Mouse (Mus musculus) kidney, postnatal 25 days (tissue): ENCODE results near the gene Crtac1.

Experiments
- DNase-seq, 2 experiments: peaks; one replicate each; pipeline ENCODE4 v3.0.0; 2021; ENCODE audit warnings: mixed read lengths in 2 of 2

Crtac1 gene

DNA sequence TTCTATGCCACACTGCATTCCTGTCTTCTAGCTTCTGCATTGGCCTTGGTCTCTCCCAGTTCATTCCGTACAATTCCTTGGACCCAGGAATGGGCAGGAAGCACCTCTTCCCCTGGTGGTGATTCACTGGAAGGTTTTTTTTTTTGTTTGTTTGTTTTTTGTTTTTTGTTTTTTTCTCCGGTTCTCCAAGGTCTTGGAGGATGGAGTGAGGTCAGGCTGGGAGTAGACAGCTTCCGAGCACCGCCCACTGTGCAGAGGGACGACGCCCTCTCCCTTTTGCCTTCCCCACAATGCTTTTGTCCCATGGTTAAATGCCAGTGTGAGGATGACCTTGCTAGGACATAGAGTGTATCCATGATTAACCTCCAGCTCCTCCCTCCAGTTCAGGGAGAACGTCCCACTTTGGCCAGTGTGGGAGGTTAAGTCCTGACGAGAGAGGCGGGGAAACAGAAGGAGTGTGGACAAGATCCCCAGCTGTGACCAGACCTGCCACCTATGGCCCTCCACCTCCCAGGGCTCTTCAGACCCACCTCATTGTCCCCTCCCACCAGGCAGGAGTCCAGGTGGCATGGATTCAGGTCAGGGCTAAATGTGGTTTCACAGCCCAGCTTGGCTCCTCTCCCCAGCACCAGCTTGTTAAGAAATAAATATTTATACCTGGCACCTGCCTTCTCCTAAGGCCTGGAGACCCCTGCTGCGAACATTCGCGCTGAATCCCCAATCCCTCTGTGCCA lies 109.1 kb downstream of the Crtac1 start:
- DNase-seq = no peak

DNA sequence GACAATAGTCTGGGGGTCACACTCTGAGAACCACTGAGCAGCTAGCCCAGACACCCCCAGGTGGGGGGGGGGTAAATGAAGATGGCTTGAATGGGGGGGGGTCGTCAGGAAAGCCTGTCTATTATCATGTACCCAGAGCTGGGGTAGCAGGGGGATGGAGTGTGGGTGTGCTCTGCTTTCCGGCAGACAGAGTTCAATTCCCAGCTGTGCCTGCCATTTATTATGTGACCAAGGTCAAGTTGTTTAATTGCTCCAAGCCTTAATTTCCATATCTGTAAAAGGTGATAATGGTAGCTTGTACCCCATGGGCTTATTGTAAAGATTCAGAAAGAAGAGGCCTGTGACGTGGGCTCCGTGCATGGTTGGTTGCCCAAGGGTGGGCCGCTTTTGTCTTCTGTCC lies 109.6 kb downstream of the Crtac1 start:
- DNase-seq = no peak

DNA sequence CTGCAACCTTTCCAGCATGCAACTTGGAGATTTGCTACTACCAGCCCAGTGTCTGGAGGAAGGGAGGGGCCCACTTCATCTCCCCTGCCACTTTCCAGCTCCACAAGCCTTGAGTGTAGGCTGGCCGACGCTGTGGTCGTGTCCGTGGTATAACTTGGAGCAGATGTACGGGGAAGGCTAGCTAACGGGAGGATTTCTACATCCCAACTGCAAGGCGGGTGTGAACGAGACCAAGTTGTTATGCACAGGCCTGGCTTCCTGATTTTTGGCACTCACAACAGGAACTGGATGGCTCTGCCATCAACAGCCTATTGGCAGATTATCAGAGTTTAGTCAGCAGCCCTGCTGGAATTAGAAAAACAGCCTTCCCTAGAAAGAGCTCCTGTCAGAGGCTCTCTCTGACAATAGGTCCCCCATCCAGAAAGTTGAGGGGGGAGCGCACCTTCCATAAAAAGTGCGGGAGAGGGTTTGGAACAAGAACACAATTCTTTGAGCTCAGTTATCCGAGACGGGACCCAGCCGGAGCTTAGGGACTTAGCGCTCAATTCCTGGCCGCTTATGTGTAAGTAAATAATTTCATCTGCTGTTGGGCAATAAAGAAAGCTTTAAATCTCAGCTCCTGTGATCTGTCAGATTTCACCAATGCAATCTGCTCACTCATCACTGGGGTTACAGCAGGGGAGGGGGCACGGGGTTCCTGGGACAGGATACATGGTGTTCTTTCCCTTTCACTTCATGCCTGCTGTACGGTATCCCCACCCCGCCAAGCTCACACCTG lies 113.7 kb downstream of the Crtac1 start:
- no peak for DNase-seq

GRCm38 (mm10) chr19:42316998-42317397 lies 114.6 kb downstream of the Crtac1 start:
- no peak for DNase-seq

DNA sequence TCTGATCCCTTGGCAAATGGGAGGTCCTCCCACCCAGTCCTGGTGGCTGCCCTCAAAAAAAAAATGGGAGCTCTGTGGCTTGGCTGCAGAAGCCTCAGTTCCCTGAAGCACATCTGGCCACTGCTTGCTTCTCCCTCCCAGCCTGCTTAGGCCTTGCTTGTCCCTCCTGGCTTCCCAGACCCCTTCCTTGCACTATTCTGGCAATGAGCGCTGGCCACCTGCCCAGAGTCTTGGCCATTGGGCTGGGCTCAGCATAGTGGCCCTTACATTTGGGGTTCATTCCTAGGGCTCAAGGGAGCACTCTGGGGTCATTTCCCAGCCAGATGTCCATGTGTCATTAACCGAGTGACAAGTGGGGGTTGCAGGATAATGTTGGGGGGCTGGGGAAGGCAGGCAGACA lies 115.1 kb downstream of the Crtac1 start:
- peak in 1 of 2 experiments; percentile 14 for DNase-seq

- DNase-seq = peak; percentile 68 to 82
Measured at GRCm38 (mm10) chr19:42315914-42316313, 115.7 kb downstream of the Crtac1 start.

- no peak for DNase-seq
Measured at GRCm38 (mm10) chr19:42315070-42315679, 116.4 kb downstream of the Crtac1 start.

- no peak for DNase-seq
Measured at GRCm38 (mm10) chr19:42312191-42312590, 119.4 kb downstream of the Crtac1 start.

GRCm38 (mm10) chr19:42311332-42311731 lies 120.3 kb downstream of the Crtac1 start:
- no peak for DNase-seq

GRCm38 (mm10) chr19:42308931-42309330 lies 122.7 kb downstream of the Crtac1 start:
- DNase-seq = no peak

- peak in 1 of 2 experiments; percentile 8 for DNase-seq
Measured at GRCm38 (mm10) chr19:42307019-42307418, 124.6 kb downstream of the Crtac1 start.

- DNase-seq = no peak
Measured at GRCm38 (mm10) chr19:42306202-42306601, 125.4 kb downstream of the Crtac1 start.

- DNase-seq = no peak
Measured at GRCm38 (mm10) chr19:42305746-42306145, 125.8 kb downstream of the Crtac1 start.

- DNase-seq = no peak
Measured at GRCm38 (mm10) chr19:42304506-42304905, 127.1 kb downstream of the Crtac1 start.

DNA sequence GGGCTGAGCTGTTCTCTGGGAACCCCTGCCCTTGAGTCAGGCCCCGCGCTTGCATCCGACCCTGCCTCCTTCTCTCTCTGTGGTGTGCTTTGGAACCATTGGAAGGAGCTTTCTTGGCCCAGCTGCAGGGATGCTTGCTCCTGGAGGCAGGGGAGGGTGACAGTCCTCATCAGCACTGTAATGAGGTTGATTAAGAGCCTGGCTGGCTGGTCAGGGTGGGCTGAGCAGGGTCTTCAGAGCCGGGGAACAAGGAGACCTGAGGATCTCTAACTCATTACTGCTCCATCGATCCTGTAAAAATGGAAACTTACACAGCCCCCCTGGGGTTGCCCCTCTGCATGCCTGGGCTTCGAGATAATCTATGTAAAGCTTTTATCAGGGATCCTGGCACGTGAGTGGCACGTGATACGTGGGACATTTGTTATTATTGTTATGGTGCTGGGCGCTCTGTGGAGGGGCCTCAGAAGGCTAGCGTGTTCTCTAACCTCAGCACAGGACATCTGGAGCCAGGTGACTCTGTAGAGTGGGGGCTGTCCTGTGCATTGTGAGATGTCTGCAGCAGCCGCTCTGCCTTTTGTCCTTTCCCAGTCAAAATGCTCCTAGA lies 128.3 kb downstream of the Crtac1 start:
- no peak for DNase-seq

GRCm38 (mm10) chr19:42293216-42293615 lies 138.4 kb downstream of the Crtac1 start:
- DNase-seq = no peak

DNA sequence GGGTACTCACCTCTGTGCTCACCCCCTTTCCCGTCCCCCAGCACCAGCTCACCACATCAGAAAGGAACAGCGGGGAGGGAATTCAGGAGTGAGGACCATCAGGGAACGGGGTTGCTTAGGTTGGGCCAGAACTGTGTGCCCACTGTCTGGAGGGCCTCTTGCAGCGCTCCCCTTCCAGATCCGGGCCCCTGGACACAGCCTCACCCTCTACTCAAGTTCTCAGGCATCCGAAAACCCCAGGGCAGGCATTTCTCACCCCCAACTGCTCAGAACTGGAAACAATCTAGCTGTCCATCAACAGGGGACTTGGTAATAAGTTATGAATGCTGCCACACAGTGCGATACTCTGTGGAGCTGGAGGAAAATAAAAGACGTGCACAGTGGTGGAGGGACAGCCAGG lies 139.5 kb downstream of the Crtac1 start:
- DNase-seq = no peak

GRCm38 (mm10) chr19:42290954-42291661 lies 140.5 kb downstream of the Crtac1 start:
- no peak for DNase-seq

- no peak for DNase-seq
Measured at GRCm38 (mm10) chr19:42288361-42288760, 143.2 kb downstream of the Crtac1 start.

DNA sequence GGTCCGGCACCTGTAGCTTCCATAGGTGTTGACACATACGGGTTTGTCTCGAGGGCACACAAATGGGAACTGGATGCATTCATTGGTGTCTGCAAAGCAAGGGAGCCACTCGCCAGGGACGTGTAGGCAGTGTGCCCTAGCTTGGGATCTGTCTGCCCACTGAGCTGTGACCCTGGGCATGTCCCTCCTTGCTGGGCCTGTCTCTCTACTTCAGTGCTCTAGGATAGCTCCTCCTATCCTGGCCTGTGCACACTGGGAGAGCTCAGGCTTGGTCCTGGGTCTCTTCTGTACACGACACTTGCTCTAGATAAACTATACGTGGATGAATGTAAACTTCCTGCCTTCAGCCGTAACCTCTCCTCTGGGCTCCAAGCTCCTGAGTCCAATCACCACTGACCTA lies 147.4 kb downstream of the Crtac1 start:
- DNase-seq = no peak

DNA sequence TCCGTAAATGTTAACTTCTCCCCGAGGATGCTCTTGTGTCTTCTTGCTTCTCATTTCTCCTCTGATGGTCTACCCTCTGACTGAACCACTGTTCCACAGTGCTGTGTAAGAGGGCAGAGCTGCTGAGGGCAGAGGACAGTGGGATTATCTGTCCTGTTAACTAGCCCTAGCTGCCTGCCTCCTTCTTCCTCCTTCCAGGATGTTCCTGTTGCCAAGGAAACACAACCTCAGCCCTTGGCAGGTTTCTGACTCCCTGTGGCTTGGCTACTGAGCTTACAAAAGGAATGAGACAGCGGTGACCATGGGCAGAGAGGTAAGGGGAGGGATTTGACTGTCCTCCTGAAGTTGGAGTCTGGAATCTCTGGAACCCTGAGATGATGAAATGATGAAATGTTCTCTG lies 152.0 kb downstream of the Crtac1 start:
- no peak for DNase-seq

DNA sequence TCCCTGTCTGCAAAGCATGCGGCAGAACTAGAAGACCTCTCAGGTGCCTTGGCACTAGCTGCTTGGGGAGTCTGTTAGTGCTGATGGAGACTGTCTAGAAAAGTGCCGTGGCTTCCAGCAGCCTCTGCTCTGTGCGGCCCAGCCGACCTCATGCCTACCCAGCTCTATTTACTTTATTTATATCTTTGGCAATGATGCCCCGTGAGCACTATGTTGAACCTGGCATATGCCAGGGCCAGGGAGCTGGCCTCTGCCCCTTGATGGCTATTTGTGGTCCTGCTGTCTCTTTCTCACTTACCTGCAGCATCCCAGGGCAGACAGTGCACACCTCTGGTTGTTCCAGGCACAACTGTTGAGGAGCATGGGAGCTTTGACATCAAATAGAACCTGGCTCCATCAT lies 153.1 kb downstream of the Crtac1 start:
- DNase-seq = no peak

GRCm38 (mm10) chr19:42277288-42277687 lies 154.3 kb downstream of the Crtac1 start:
- DNase-seq = no peak
